Mouse (Mus musculus) lung, postnatal 14 days (tissue): ENCODE measurements around the gene Pcbp1.
A peak's percentile ranks its signal among the peaks of the same experiment; 100 is the strongest.
"Not testable (repeated sequence)": the region's sequence is repeated elsewhere in the genome, so short reads cannot be mapped to it uniquely, and the experiment has no call there.

Source experiments
- DNase-seq: peaks from one replicate; pipeline ENCODE4 v3.0.0; 2021

Gene Pcbp1

GRCm38 (mm10) chr6:86526032-86526960, at the start of gene Pcbp1:
TSS of gene Pcbp1 (minus strand) at chr6:86526321.
- peak; percentile 99 for DNase-seq

GRCm38 (mm10) chr6:86574495-86574894, 48.4 kb upstream of the Pcbp1 start:
- DNase-seq, result no peak

GRCm38 (mm10) chr6:86570830-86571229, 44.7 kb upstream of the Pcbp1 start:
- DNase-seq, result peak; percentile 50

GRCm38 (mm10) chr6:86569461-86569820, 43.3 kb upstream of the Pcbp1 start:
- peak; percentile 54 for DNase-seq

- DNase-seq, result no peak
Measured at GRCm38 (mm10) chr6:86568816-86569460, 42.8 kb upstream of the Pcbp1 start.

GRCm38 (mm10) chr6:86565782-86566181, 39.7 kb upstream of the Pcbp1 start:
- DNase-seq, result no peak

GRCm38 (mm10) chr6:86557182-86557581, 31.1 kb upstream of the Pcbp1 start:
- not testable (repeated sequence) for DNase-seq

- DNase-seq, result no peak
Measured at GRCm38 (mm10) chr6:86556345-86557058, 30.4 kb upstream of the Pcbp1 start.

GRCm38 (mm10) chr6:86550587-86550986, 24.5 kb upstream of the Pcbp1 start:
- DNase-seq, result no peak

- peak; percentile 40 for DNase-seq
Measured at GRCm38 (mm10) chr6:86547880-86548367, 21.8 kb upstream of the Pcbp1 start.

GRCm38 (mm10) chr6:86547228-86547755, 21.2 kb upstream of the Pcbp1 start:
- DNase-seq, result no peak

GRCm38 (mm10) chr6:86545236-86545635, 19.1 kb upstream of the Pcbp1 start:
- DNase-seq, result peak; percentile 38

GRCm38 (mm10) chr6:86543869-86544268, 17.7 kb upstream of the Pcbp1 start:
- DNase-seq, result no peak

GRCm38 (mm10) chr6:86543060-86543459, 16.9 kb upstream of the Pcbp1 start:
- no peak for DNase-seq

GRCm38 (mm10) chr6:86541650-86542049, 15.5 kb upstream of the Pcbp1 start:
- no peak for DNase-seq

GRCm38 (mm10) chr6:86528451-86528785, 2.3 kb upstream of the Pcbp1 start:
- DNase-seq, result no peak

GRCm38 (mm10) chr6:86527766-86528450, 1.8 kb upstream of the Pcbp1 start:
- DNase-seq, result no peak

- peak; percentile 75 for DNase-seq
Measured at GRCm38 (mm10) chr6:86526961-86527740, 1.0 kb upstream of the Pcbp1 start.

GRCm38 (mm10) chr6:86525646-86526031, 482 bp downstream of the Pcbp1 start:
- DNase-seq, result no peak

GRCm38 (mm10) chr6:86524879-86525645, 1.1 kb downstream of the Pcbp1 start:
- DNase-seq, result peak; percentile 35
